Mouse (Mus musculus): ENCODE results near the gene Fbxo11.

The Fbxo11 gene

DNA sequence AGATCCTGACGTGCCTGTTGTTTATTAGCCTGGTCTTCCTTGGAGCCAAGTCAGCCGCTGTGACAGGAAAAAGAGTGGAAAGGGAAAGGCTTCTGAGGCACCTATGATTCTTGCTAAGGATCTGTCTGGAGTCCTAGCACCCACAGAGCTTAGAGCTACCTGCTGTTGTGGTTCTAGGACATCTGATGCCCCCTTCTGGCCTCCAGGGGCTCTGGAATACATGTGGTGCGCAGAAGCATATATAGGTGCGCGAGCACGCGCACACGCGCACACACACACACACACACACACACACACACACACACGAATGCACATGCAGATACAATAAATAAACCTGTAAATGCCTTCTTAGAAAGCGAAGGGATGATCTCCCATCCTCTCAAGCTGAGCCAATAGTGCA lies 20.9 kb upstream of the Fbxo11 start:
- no peak for TF ChIP-seq GATA4 (IDR thresholded peaks at IDR 0.05; ENCODE audit: insufficient replicate concordance, low read length)

DNA sequence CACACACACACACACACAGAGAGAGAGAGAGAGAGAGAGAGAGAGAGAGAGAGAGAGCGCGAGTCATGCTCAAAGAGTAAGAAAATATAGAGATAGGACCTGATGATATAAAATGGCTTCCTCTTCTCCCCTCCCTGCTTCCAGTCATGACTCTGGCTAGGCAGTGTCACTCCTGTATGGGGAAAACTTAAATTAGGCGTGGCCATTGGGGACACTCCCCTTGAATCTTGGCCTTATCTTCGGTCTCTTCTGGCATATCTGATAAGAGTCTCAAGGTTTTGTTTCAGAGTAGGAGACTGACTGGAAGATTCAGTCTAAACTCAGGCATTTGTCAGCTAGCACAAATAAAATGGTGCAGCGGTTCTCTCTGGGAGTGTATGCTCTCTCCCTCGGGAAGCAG lies 16.4 kb upstream of the Fbxo11 start:
- no peak for TF ChIP-seq GATA4 (IDR thresholded peaks at IDR 0.05; ENCODE audit: insufficient replicate concordance, low read length)

DNA sequence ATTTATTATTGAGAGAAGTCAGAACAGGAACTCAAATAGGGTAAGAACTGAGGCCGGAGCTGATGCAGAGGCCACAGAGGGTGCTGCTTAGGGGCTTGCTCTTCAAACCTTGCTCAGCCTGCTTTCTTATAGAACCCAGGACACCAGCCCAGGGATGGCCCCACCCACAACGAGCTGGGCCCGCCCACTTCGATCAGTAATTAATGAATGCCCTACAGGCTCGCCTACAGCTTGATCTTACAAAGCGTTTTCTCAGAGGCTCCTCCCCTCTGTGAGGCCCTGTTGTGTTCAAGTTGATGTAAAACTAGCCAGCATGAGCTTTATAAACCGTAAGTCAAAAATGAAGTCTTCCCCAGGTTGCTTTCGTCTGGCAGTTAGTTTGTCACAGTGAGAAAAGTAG lies 14.7 kb upstream of the Fbxo11 start:
- no peak for TF ChIP-seq GATA4 (IDR thresholded peaks at IDR 0.05; ENCODE audit: insufficient replicate concordance, low read length)

DNA sequence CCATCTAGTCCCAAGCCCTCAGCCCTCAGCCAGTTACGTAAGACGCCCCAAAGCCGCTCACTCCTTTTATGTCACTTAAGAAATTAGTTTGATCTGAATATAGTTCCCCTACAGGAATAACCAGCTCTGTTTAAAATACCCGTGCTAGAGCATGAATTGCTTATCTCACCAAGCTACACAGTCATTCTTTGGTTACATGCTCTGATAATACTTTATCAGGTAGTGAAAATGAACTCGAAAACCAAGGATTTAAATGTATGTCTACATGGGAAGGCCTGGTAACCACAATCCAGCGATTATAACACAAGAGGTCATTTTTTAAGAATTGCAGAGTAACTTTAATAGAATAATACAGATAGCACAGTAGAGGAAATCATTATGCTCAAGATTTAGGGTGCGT lies 7.0 kb upstream of the Fbxo11 start:
- TF ChIP-seq GATA4 (IDR thresholded peaks at IDR 0.05; ENCODE audit: insufficient replicate concordance, low read length): no peak

DNA sequence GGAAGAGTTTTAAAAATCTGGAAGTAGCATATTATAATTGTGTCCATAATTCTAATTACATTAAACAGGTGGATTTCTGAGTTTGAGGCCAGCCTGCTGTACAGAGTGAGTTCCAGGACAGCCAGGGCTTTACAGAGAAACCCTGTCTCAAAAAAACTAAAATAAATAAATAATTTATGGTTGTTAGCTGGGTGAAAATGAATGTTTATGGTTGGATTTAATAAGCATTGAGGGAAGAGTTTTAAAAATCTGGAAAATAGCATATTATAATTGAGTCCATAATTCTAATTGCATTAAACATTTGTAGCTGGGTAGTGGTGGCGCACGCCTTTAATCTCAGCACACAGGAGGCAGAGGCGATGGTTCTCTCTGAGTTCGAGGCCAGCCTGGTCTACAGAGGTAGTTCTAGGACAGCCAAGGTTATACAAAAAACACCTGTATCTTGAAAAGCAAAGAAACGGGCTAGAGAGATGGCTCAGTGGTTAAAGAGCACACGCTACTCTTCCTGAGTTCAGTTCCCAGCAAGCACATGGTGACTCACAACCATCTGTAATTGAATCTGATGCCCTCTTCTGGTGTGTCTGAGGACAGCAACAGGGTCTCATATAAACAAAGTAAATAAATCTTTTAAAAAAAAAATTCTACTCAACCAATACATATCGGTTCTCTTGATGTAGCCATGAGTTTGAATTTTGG lies 3.1 kb upstream of the Fbxo11 start:
- no peak for TF ChIP-seq GATA4 (IDR thresholded peaks at IDR 0.05; ENCODE audit: insufficient replicate concordance, low read length)

DNA sequence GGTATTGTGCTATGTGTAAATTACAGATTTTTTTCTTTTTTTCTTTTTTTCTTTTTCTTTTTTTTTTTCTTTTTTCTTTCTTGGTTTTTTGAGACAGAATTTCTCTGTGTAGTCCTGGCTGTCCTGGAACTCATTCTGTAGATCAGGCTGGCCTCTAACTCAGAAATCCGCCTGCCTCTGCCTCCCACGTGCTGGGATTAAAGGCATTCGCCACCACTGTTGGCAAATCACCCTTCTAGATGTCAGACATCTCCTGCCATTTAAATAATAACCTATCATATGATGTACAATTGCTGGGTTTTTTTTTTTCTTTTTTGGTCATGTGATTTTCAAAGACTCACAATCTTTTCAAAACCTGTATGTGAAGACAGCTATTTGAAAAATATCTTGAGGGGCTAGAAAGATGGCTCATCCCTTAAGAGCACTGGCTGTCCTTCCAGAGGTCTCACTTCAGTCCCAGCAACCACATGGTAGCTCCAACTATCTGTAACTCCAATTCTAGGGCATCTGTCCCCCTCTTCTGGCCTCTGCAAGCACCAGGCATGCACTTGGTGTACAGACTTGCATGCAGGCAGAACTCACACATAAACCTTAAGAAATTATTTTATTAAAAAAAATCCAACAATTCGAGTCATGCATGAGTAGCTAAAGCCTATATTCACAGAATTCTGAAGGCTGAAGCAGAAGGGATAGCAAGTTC lies 2.3 kb upstream of the Fbxo11 start:
- no peak for TF ChIP-seq GATA4 (IDR thresholded peaks at IDR 0.05; ENCODE audit: insufficient replicate concordance, low read length)

DNA sequence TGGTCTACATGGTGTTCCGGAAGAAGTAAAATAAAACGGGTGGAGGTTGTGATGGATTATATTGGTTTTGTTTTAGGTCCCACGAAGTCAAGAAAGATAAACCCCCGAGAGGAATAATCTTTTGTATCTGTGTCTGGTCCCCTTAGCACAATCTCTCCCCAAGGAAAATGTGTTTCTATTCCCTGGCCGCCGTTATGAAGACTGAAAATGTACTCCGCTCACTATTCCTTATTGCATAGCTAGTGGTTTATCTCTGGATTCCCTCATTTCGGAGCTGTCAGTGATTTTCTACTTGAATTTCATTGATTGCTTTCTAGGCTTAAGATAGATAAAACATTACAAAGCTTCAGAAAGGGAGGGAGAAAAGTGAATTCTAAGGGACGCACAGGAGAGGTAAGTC lies 1.7 kb upstream of the Fbxo11 start:
- TF ChIP-seq GATA4 (IDR thresholded peaks at IDR 0.05; ENCODE audit: insufficient replicate concordance, low read length): no peak

DNA sequence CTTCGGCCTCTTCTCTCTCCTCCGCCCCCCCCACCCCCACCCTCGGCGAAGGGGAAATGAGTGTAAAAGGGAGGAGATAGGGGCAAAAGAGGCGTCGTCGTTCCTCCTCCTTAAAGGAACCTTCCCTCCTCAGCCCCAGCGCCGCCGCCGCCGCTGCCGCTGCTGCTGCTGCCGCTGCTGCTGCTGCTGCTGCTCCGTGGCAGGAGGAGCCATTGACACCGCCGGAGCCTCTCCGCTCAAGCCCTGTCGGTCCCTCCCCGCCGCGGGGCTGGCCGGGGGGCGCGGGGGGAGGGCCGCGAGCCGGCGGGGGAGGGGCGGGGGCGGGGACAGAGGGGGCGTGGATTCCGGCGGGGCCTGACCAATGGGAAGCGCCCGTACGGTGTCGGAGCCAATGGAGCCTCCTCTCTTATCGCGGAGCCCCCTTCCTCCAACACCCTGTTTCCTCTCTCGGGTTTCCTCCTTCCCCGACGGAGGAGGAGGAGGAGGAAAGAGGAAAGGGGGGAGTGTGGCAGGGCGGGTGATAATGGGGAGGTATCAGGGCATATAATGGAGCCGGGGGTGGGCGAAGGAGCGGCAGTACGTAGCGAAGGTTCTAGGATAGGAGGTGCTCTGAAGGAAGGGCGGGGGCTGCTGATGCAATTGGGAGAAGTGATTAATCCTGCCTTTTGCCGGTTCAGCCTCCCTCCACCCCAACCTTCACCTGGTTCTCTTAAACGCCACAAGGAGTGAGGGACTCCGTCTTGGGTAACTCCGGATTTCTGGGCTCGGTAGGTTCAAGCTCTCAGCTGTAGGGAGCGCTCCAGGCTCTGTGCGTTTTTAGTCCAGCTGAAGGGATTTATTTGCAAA lies 933 bp upstream of the Fbxo11 start:
- TF ChIP-seq GATA4 (IDR thresholded peaks at IDR 0.05; ENCODE audit: insufficient replicate concordance, low read length): peak; percentile 99

DNA sequence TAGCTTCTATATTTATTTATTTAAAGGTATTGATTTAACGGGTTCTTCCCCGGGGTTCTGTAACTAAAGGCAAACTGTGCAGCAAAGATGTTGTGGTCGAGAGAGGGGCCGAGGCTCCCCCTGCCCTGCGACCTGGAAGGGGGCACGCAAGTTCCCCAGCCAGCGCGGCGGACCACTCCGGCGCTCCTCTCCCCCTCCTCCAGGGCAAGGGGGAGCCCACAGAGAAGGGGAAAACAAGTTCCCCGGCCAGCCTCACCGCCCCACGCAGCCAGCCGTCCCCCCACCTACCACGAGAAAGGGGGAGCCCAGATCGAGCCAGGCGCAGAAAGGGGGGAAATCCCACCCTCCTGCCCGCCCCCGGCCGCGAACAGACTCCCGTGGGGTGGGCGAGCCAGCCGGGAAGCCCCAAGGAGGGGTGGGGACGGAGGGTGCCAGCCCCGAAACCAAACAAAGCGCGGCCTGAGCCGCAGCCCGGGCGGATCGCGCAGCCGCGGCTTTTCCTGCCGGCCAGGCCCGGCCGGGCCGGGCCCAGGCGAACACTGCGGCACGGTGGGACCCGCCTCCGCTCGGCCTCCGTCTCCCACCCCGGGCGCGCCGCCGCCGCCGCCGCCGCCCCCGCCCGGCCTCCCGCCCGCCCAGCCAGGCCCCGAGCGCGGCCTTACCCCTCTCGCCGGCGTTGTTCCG lies 602 bp downstream of the Fbxo11 start:
- TF ChIP-seq GATA4 (IDR thresholded peaks at IDR 0.05; ENCODE audit: insufficient replicate concordance, low read length): no peak

DNA sequence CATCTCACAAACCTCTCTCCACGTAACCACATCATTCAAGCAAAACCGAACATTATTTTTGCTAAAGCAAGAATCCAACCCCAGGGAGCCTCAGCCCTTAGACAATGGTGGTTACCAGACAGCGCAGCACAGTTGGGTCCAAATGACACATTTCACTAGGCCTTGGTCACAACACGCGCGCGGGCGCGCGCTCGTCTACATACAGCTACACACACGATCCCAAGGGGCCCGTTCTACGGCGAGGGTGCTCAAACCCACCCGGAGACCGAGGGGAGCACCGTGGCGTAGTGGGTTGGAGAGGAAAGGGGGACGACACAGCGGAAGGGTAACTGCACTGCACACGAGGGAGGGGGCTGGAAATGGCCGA lies 1.1 kb downstream of the Fbxo11 start:
- no peak for TF ChIP-seq GATA4 (IDR thresholded peaks at IDR 0.05; ENCODE audit: insufficient replicate concordance, low read length)

DNA sequence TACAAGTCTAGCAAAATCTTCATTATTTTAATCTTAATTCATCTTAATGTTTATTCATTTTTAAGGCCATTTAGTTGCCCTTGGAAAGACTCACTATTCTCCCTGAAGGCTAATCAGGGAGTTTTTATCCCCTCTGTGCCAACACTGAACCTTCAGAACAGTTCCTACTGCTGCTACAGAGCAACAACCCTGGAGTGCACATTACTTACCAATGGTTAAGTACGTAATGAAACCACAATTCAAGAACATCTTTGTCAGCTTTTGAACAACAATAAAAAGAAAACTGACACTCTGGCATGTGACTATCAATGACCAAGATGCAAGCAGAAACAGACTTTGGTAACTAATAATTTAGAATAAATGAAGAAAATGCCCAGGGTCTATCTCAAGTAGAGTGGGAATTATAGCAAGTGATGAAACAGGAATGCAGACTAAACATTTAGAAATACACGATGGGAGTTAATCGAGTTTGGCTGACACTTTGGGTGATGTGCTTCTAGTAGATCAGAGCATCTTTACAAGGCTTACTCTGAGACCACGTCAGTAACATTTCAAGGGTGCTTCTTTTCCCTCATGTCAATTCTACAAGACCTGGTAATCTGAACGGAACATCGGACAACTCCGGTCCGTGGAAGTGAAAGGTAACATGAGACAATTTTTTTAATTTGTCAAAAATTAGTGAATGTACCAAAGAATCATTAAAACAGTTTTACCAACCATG lies 2.1 kb downstream of the Fbxo11 start:
- no peak for TF ChIP-seq GATA4 (IDR thresholded peaks at IDR 0.05; ENCODE audit: insufficient replicate concordance, low read length)

DNA sequence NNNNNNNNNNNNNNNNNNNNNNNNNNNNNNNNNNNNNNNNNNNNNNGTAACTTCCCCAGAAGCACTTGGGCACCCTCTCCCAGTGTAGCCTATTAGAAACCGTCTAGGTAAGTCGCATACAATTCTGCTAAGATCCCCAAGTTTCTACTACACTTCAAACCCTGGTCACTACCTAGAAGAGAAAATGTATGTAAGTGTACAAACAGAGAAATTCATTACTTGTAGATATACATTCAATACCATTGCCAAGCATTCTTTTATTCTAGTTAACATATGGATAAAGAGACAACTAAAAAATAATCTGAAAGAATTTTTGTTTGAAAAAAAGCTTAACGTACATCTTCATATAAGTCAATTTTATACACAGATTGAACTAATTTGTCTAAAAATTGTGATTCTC lies 3.1 kb downstream of the Fbxo11 start:
- no peak for TF ChIP-seq GATA4 (IDR thresholded peaks at IDR 0.05; ENCODE audit: insufficient replicate concordance, low read length)

DNA sequence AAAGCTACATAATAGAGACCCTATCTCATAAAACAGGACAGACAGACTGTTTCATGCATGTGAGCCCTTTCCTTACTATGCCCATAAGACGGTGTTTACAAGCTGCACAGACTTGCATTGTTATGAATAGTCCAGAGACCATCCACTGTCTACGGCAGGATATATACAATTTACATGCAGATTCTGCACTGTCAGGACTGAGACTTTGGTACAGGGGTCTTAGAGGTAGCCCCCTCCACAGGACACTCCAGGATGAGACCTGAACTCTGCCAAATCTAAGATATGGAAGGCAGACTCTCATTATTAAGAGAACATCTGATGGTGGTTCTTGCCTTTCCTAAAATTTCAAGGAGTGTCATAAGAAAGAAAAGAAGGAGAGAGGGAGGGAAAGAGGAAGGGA lies 6.8 kb downstream of the Fbxo11 start:
- TF ChIP-seq GATA4 (IDR thresholded peaks at IDR 0.05; ENCODE audit: insufficient replicate concordance, low read length): no peak

DNA sequence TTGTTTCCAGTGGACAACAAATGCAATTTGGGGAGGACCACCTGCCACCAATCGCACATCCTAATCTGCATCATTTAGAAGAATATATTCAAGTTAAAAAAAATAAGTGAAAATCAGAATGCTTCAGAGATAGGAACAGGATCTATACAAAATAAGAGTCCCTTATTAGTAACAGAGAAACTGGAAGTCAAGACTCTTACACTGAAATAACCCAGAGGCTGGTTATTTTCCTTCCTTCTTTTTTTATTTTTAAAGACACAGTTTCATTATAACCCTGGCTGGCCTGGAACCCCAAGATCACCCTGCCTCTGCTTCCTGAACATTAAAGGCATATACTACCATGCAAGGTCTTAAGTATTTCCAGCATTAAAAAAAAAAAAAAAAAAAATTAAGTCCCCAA lies 7.2 kb downstream of the Fbxo11 start:
- no peak for TF ChIP-seq GATA4 (IDR thresholded peaks at IDR 0.05; ENCODE audit: insufficient replicate concordance, low read length)

DNA sequence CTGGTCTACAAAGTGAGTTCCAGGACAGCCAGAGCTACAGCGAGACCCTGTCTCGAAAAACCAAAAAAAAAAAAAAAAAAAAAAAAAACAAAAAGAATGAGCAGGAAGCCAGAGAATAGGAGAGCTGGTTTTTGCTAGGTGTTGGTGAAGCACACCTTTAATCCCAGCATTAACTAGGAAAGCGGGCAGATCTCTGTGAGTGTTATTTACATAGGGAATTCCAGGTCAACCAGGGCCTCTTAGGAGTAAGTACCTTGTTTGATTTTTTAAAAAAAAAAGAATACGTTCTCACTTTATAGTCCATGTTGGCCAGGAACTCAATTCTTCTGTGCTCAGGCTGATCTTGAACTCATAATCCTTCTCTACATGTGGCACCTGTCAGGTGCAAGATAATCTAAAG lies 13.4 kb downstream of the Fbxo11 start:
- no peak for TF ChIP-seq GATA4 (IDR thresholded peaks at IDR 0.05; ENCODE audit: insufficient replicate concordance, low read length)

Data from liver, adult (tissue).